ENCODE assay signal across 11 mouse cellular contexts in genomic region chr2:70934772-70935171, GRCm38 (mm10).
"Had no signal": no experiment of that assay in that cellular context is flagged by ENCODE, and none has a peak within 500 bp of the region (broad histone marks: within the 10 kb centered on the region; RNA-seq: fewer than 3 reads in every experiment).

No protein-coding gene starts in this region.

- H3K36me3 ChIP-seq: limb, embryonic 13.5 days; midbrain, embryonic 12.5 days; neural tube, embryonic 13.5 days; stomach, embryonic 15.5 days had no signal

- H3K4me2 ChIP-seq: limb, embryonic 13.5 days; midbrain, embryonic 12.5 days; neural tube, embryonic 13.5 days; stomach, embryonic 15.5 days had no signal

- DNase-seq: kidney, postnatal 36 days; left cerebral cortex, postnatal 4 days; lung, adult 18-20 months; right cerebral cortex, postnatal 14 days; thymus, postnatal 4 days had no signal

- ATAC-seq: midbrain, embryonic 16.5 days had no signal

- H3K27me3 ChIP-seq: limb, embryonic 13.5 days; midbrain, embryonic 12.5 days; neural tube, embryonic 13.5 days; stomach, embryonic 15.5 days had no signal

- H3K9ac ChIP-seq: limb, embryonic 13.5 days; liver, embryonic 14.5 days; midbrain, embryonic 12.5 days; neural tube, embryonic 13.5 days; stomach, embryonic 15.5 days had no signal

- H3K4me1 ChIP-seq: midbrain, embryonic 12.5 days; stomach, embryonic 15.5 days had no signal

- H3K27ac ChIP-seq: limb, embryonic 13.5 days; liver, embryonic 14.5 days; midbrain, embryonic 12.5 days; stomach, embryonic 15.5 days had no signal

- H3K9me3 ChIP-seq: limb, embryonic 13.5 days; midbrain, embryonic 12.5 days; neural tube, embryonic 13.5 days; stomach, embryonic 15.5 days had no signal

- H3K4me3 ChIP-seq: limb, embryonic 13.5 days; midbrain, embryonic 12.5 days; neural tube, embryonic 13.5 days; stomach, embryonic 15.5 days had no signal
